Comparison of ENCODE assay signal across 10 mouse cellular contexts in genomic region chr17:11962808-11963207, GRCm38 (mm10).
DNase-seq lines count a peak whose midpoint lies in the region; ATAC-seq and TF ChIP-seq lines count a peak whose summit lies in the region.
"Had no signal": no experiment of that assay in that cellular context is flagged by ENCODE, and none has a peak within 500 bp of the region (broad histone marks: within the 10 kb centered on the region; RNA-seq: fewer than 3 reads in every experiment).

No protein-coding gene starts in this region.

- H3K27me3 ChIP-seq in hindbrain, embryonic 14.5 days (ENCODE audit: control insufficient read depth, insufficient read depth, low read length), result no peaks in the 10 kb centered on the region
- H3K27me3 ChIP-seq: heart, embryonic 15.5 days had no signal

- no peak for TF ChIP-seq POLR2A in olfactory bulb, adult 2 months (IDR thresholded peaks at IDR 0.05; ENCODE audit: insufficient read depth, low read depth, low read length)

- H3K9ac ChIP-seq in hindbrain, embryonic 14.5 days, result peak overlapping the region; percentile 39
- H3K9ac ChIP-seq: heart, embryonic 15.5 days had no signal

- no peaks in the 10 kb centered on the region for H3K36me3 ChIP-seq in hindbrain, embryonic 14.5 days (replicated peaks; ENCODE audit: control insufficient read depth, insufficient read depth)
- H3K36me3 ChIP-seq: heart, embryonic 15.5 days had no signal

- peak overlapping the region; percentile 34 for H3K4me2 ChIP-seq in hindbrain, embryonic 14.5 days (replicated peaks)
- H3K4me2 ChIP-seq: heart, embryonic 15.5 days had no signal

- H3K4me3 ChIP-seq in hindbrain, embryonic 14.5 days (replicated peaks; ENCODE audit: low read length), result no peak overlapping the region
- H3K4me3 ChIP-seq in olfactory bulb, adult 2 months (ENCODE audit: insufficient read depth, low read depth, low read length), result no peak overlapping the region
- H3K4me3 ChIP-seq: heart, embryonic 15.5 days had no signal

- peaks cover 8% of the 10 kb centered on the region; the same call in 1 of the 2 replicates for H3K9me3 ChIP-seq in hindbrain, embryonic 14.5 days (ENCODE audit: control insufficient read depth, low read length)

- WGBS in hindbrain, embryonic 14.5 days, result 27% methylated on average over 11 of the region's 11 CpGs
- 26% methylated on average over 11 of the region's 11 CpGs for WGBS in olfactory bulb, adult 2 months

- H3K4me1 ChIP-seq in hindbrain, embryonic 14.5 days (replicated peaks; ENCODE audit: control insufficient read depth, insufficient read depth, low read length), result no peaks in the 10 kb centered on the region
- H3K4me1 ChIP-seq in olfactory bulb, adult 2 months (ENCODE audit: control insufficient read depth, insufficient read depth, low read length), result peaks cover 4% of the 10 kb centered on the region
- H3K4me1 ChIP-seq: heart, embryonic 15.5 days had no signal

- DNase-seq in kidney, postnatal 14 days, result peak; percentile 12
- DNase-seq in kidney, adult 11 months, result no peak
- DNase-seq in brain, adult 2 months (ENCODE audit: low read depth, low spot score), result peak; percentile 83
- peak; percentile 55 for DNase-seq in hindbrain, embryonic 14.5 days (ENCODE audit: low spot score)
- DNase-seq in lung, postnatal 10 days, result no peak
- DNase-seq in thymus, postnatal 25 days, result no peak
- no peak for DNase-seq in gastrocnemius, adult 18-20 months (ENCODE audit: low spot score)

- no peak for ATAC-seq in hindbrain, embryonic 14.5 days (ENCODE audit: low FRiP score)
- ATAC-seq: Patski had no signal

- peak overlapping the region; percentile 51 for H3K27ac ChIP-seq in hindbrain, embryonic 14.5 days
- H3K27ac ChIP-seq in olfactory bulb, adult 2 months (ENCODE audit: insufficient read depth, low read depth, low read length), result peak overlapping the region; percentile 66
- H3K27ac ChIP-seq: heart, embryonic 15.5 days had no signal

- TF ChIP-seq CTCF in olfactory bulb, adult 2 months (IDR thresholded peaks at IDR 0.05; ENCODE audit: insufficient read depth, low read depth, low read length), result no peak

Comparison
In these comparisons a context has a peak if more than half of its experiments do, and no peak if none do; other contexts are left out.
1. DNase-seq: peak in kidney, postnatal 14 days (single experiment), brain, adult 2 months (single experiment) and hindbrain, embryonic 14.5 days (single experiment); none in kidney, adult 11 months (single experiment), lung, postnatal 10 days (single experiment), thymus, postnatal 25 days (single experiment) and gastrocnemius, adult 18-20 months (single experiment).